Mouse (Mus musculus): ENCODE measurements around the gene Tmem267.
"Not testable (repeated sequence)": the region's sequence is repeated elsewhere in the genome, so short reads cannot be mapped to it uniquely, and the experiment has no call there.

The Tmem267 gene

GRCm38 (mm10) chr13:119487880-119488580, at the start of gene Tmem267, which contains the start of gene 3110070M22Rik:
Gene Tmem267, plus strand, starts transcription at chr13:119488039.
Gene 3110070M22Rik, minus strand, starts transcription at chr13:119488383.
- DNase-seq, result peak; percentile 82

DNA sequence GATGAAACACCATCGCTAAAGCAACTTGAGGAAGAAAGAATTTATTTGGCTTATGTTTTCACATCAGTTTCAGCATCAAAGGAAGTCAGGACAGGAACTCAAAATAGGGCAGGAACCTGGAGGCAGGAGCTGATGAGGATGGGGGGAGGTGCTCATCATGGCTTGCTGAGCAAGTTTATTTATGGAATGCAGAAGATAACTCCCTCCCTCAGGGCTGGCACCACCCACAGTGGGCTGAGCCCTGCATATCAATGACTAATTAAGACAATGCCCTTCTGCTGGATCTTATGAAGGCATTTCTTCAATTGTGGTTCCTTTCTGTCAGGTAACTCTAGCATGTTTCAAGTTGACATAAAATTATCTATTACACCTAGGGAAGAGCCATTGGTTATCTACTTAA, 45.6 kb upstream of the Tmem267 start:
- DNase-seq, result no peak

GRCm38 (mm10) chr13:119453563-119453962, 34.3 kb upstream of the Tmem267 start:
- no peak for DNase-seq

DNA sequence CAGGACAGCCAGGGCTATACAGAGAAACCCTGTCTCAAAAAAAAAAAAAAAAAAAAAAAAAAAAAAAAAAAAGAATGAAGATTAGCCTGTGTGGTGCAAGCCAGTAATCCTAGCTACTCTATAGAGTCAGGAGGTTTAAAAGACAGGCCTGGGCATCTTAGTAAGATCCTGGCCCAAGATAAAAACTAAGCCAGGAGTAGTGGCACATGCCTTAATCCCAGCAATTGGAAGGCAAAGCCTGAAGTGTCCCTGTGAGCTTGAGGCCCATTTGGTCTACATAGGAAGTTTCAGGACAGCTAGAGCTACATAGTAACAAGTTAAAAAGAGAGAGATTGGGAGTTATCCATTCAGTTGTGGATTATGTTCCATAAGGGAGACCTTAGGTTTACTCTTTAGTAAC, 32.8 kb upstream of the Tmem267 start:
- DNase-seq, result no peak

DNA sequence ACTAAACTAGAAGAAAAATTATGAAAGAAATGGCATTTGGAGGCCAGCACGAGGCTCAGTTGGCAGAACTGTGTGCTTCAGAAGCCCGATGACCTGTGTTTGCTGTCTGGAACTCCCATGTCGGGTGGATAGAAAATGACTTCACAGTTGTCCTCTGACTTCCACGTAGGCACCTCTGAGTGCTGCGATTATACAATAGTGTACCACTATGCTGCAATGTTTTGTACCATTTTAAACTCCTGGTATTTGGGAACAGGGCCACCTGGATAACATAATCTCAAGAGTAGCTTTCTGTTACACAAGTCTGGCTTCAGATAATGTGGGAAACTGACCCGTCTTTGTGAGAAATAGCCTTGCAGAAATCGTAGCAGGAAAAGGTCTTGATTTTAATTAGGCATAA, 31.5 kb upstream of the Tmem267 start:
- DNase-seq, result no peak

- DNase-seq, result no peak
Observed at GRCm38 (mm10) chr13:119461900-119462595, 25.8 kb upstream of the Tmem267 start.

- peak; percentile 91 for DNase-seq
Observed at GRCm38 (mm10) chr13:119462596-119463560, 25.0 kb upstream of the Tmem267 start, which contains the start of gene 4833420G17Rik. Gene 4833420G17Rik, plus strand, starts transcription at chr13:119462768.

DNA sequence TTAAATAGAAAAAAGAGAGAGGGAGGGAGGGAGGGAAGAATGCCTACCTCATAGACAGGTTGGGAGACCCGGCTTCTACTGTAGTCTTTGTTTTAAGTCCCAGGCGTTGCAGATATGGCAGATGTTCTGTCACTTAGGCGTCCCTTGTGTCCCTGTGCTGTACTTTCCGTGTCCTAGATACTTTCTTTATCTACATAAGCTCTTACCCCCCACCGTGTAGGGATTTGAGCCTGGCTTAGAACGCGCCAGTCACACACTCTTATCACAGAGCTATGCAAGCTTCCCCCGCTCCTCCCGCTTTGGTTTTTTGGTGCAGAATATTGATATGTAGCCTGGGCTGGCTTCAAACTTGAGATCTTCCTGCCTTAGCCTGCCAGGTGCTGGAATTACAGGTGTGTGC, 11.2 kb upstream of the Tmem267 start:
- DNase-seq, result no peak

DNA sequence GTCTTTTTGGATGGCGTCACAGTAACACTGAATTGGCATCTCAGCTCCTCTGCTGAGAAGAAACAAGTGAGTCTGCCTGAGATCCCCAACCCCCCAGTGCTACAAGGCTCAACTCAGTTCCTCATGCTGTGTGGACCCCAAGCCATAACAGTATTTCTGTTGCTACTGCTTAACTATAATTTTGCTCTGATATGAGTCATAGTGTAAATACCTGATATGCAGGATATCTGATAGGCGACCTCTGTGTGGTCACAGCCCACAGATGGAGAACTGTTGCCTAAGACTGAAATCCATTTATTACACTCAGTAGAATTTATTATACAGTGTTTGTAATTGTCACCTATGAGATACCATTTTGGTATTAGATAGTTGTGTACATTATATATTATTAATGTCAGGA, 10.1 kb upstream of the Tmem267 start:
- no peak for DNase-seq

- no peak for DNase-seq
Observed at GRCm38 (mm10) chr13:119487354-119487753, 485 bp upstream of the Tmem267 start.

- not testable (repeated sequence) for DNase-seq
Observed at GRCm38 (mm10) chr13:119492083-119492482, 4.2 kb downstream of the Tmem267 start.

- DNase-seq, result not testable (repeated sequence)
Observed at GRCm38 (mm10) chr13:119494938-119495337, 7.1 kb downstream of the Tmem267 start.

DNA sequence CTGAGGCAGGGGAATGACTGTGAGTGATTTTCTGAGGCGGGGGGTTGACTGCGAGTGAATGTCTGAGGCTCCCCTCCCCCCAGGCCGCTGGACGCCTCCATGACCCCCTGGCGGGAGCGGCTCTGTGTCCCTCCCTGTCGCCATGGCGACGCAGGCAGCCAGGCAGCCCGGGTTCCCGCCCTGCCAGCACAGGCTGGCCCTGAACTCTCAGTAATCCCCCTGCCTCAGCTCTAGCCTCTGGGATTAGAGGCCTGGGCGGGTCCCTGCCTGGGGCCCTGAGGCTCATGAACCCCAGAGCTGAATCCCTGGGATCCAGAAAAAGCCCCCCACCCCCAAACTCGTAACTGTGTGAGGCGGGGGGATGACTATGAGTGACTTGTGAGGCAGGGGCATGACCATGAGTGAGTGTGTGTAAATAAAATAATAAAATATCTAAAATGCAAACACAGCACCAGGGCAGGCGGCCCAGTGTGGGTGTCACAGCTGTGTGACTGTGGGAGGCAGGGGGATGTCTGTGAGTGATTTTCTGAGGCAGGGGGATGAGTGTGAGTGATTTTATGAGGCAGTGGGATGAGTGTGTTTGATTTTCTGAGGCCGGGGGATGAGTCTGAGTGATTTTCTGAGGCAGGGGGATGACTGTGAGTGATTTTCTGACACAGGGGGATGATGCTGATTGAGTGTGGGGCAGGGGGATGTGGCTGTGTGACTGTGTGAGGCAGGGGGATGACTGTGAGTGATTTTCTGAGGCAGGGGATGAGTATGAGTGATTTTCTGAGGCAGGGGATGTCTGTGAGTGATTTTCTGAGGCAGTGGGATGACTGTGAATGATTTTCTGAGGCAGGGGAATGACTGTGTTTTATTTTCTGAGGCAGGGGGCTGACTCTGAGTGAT, 108.7 kb downstream of the Tmem267 start:
- peak; percentile 11 for DNase-seq

DNA sequence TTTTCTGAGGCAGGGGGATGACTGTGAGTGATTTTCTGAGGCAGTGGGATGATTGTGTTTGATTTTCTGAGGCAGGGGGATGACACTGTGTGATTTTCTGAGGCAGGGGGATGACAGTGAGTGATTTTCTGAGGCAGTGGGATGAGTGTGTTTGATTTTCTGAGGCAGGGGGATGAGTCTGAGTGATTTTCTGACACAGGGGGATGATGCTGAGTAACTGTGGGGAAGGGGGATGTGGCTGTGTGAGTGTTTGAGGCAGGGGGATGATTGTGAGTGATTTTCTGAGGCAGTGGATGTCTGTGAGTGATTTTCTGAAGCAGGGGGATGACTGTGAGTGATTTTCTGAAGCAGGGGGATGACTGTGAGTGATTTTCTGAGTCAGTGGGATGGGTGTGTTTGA, 110.6 kb downstream of the Tmem267 start:
- DNase-seq, result not testable (repeated sequence)

GRCm38 (mm10) chr13:119599066-119599465, 111.2 kb downstream of the Tmem267 start:
- peak; percentile 7 for DNase-seq

GRCm38 (mm10) chr13:119599498-119599897, 111.7 kb downstream of the Tmem267 start:
- DNase-seq, result not testable (repeated sequence)

DNA sequence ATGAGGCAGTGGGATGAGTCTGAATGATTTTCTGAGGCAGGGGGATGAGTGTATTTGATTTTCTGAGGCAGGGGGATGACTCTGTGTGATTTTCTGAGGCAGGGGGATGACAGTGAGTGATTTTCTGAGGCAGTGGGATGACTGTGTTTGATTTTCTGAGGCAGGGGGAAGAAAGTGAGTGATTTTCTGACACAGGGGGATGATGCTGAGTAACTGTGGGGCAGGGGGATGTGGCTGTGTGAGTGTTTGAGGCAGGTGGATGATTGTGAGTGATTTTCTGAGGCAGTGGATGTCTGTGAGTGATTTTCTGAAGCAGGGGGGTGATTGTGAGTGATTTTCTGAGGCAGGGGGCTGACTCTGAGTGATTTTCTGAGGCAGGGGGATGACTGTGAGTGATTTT, 112.3 kb downstream of the Tmem267 start:
- DNase-seq, result peak; percentile 57

GRCm38 (mm10) chr13:119602688-119603331, 115.0 kb downstream of the Tmem267 start:
- peak; percentile 58 for DNase-seq

DNA sequence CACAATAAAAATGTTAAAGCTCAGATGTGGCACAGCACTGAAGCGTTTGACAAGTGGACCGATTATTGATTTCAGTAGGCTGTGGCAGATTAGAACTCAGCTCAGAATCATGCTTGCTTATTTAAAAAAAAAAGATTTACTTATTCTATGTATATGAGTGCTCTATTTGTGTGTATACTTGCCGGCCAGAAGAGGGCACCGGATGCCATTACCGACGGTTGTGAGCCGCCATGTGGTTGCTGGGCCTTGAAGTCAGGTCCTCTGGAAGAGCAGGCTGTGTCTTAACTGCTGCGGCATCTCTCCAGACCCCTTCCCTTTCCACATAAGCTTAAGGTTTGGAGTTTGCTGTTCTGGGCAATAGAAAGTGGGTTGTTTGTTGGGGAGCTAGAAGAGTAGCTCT, 116.1 kb downstream of the Tmem267 start:
- DNase-seq, result not testable (repeated sequence)

GRCm38 (mm10) chr13:119604322-119604721, 116.5 kb downstream of the Tmem267 start:
- DNase-seq, result not testable (repeated sequence)

DNA sequence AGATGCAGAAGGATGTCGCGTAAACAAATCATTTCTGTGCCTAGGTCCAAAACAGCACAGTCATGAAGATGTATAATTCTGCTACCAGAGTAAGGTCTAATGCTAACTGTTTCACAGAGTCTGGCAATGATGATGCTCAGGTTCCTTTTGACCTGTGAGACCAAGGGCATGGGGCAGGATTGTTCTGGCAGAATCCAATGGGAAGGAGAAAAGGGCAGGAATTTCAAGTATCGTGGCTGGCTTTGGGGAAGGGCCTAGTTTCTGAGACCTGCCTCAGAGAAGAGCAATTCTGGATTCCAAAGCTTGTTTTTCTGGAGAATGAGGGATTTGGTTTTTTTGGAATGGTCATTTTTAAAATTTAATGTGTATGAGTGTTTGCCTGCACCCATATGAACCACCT, 131.0 kb downstream of the Tmem267 start:
- DNase-seq, result no peak
